Mouse (Mus musculus) MEL (cell line): ENCODE results near the gene Cntn2.

Source experiments
- CTCF ChIP-seq, 3 experiments: IDR thresholded peaks in 2 of 3; conservative IDR thresholded peaks in 1 of 3; 2 replicates each; pipeline ENCODE4 v1.5.1; 2011 to 2012; ENCODE audit warnings: low read length in 3 of 3, low read depth in 2 of 3, mild to moderate bottlenecking in 2 of 3, improper control_type of control experiment in 1 of 3, inconsistent platforms in 1 of 3, mixed read lengths in 1 of 3, moderate library complexity in 1 of 3; ENCODE audit not compliant: control insufficient read depth in 1 of 3, insufficient read depth in 1 of 3, poor library complexity in 1 of 3, severe bottlenecking in 1 of 3
- E2F4 ChIP-seq: IDR thresholded peaks from 2 replicates; pipeline ENCODE4 v1.6.1; 2011; ENCODE audit warnings: low read depth, low read length, improper control_type of control experiment, borderline replicate concordance
- EP300 ChIP-seq, 2 experiments: IDR thresholded peaks; 2 replicates each; pipeline ENCODE4 v1.6.1; 2011; ENCODE audit warnings: improper control_type of control experiment in 2 of 2, low read length in 2 of 2, low read depth in 1 of 2, mild to moderate bottlenecking in 1 of 2
- GATA1 ChIP-seq: IDR thresholded peaks from 2 replicates; pipeline ENCODE4 v1.6.1; 2011; ENCODE audit warnings: low read depth, low read length, improper control_type of control experiment
- JUND ChIP-seq: IDR thresholded peaks from 2 replicates; pipeline ENCODE4 v1.6.1; 2011; ENCODE audit warnings: low read depth, mild to moderate bottlenecking, improper control_type of control experiment, low read length
- KAT2A ChIP-seq: conservative IDR thresholded peaks from 2 replicates; pipeline ENCODE4 v1.6.1; 2012; ENCODE audit warnings: low read depth, low read length, improper control_type of control experiment, inconsistent platforms
- MEF2A ChIP-seq: IDR thresholded peaks from 2 replicates; pipeline ENCODE4 v1.6.1; 2014; ENCODE audit warnings: low read depth, mild to moderate bottlenecking, inconsistent platforms, low read length, improper control_type of control experiment; ENCODE audit not compliant: poor library complexity, insufficient replicate concordance, severe bottlenecking; ENCODE audit errors: extremely low read depth
- NRF1 ChIP-seq: IDR thresholded peaks from 2 replicates; pipeline ENCODE4 v1.6.1; 2014; ENCODE audit warnings: low read depth, mild to moderate bottlenecking, inconsistent platforms, low read length, improper control_type of control experiment, moderate library complexity; ENCODE audit not compliant: poor library complexity, insufficient read depth, severe bottlenecking
- POLR2A ChIP-seq, 2 experiments: IDR thresholded peaks; 2 replicates each; pipeline ENCODE4 v1.6.1; 2011 to 2012; ENCODE audit warnings: low read length in 2 of 2, mild to moderate bottlenecking in 2 of 2, control low read depth in 1 of 2, improper control_type of control experiment in 1 of 2, low read depth in 1 of 2, moderate library complexity in 1 of 2; ENCODE audit not compliant: control insufficient read depth in 1 of 2, insufficient read depth in 1 of 2, poor library complexity in 1 of 2
- POLR2AphosphoS2 ChIP-seq: IDR thresholded peaks from 2 replicates; pipeline ENCODE4 v1.6.1; 2011; ENCODE audit warnings: low read length, improper control_type of control experiment
- SMC3 ChIP-seq: IDR thresholded peaks from 2 replicates; pipeline ENCODE4 v1.6.1; 2011; ENCODE audit warnings: low read depth, low read length, improper control_type of control experiment

DNA sequence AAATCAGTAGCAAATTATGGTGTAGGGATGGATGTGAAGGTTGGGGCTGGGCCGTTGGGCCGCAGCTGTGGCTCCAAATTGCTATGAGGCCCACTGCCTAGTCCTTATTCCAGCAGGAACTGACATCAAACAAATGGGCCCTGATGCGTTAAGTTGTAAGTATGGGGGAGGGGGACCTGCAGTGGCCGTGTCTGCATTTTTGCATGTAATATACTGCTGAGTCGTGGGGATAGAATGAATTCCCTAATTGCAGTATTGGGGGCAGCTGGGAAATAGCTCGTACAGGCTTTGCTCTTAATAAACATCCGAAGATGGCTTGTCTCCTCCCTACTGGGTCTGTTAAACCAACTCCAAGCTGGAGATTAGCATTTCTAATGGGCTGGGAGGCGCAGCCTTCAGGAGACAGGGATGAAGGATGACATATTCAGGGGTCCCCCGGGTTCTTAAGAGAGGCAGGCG is 19.3 kb upstream of the Cntn2 start:
- TF ChIP-seq POLR2AphosphoS2 (no peak), JUND (no peak), POLR2A (IDR thresholded peaks at IDR 0.05; ENCODE audit: control insufficient read depth in 1 of 2, insufficient read depth in 1 of 2, low read depth in 1 of 2, low read length in 2 of 2, poor library complexity in 1 of 2) (no peak), SMC3 (no peak), CTCF (IDR thresholded peaks at IDR 0.05 in 2 of 3, conservative IDR thresholded peaks at IDR 0.05 in 1 of 3; ENCODE audit: control insufficient read depth in 1 of 3, insufficient read depth in 1 of 3, low read depth in 2 of 3, low read length in 3 of 3, poor library complexity in 1 of 3, severe bottlenecking in 1 of 3) (no peak), MEF2A (no peak), EP300 (IDR thresholded peaks at IDR 0.05; ENCODE audit: low read depth in 1 of 2, low read length in 2 of 2) (no peak), E2F4 (no peak), KAT2A (no peak), NRF1 (no peak), GATA1 (no peak)
